Mouse (Mus musculus): ENCODE results near the gene Nr4a3. TPM values are rescaled to one million over a fixed set of nuclear protein-coding genes. Genes with fewer than 3 reads are reported as not detected.

Gene Nr4a3
- 10 to 100 TPM; 49.4 to 74.0 (median 59.3) TPM for total RNA-seq (2022)

DNA sequence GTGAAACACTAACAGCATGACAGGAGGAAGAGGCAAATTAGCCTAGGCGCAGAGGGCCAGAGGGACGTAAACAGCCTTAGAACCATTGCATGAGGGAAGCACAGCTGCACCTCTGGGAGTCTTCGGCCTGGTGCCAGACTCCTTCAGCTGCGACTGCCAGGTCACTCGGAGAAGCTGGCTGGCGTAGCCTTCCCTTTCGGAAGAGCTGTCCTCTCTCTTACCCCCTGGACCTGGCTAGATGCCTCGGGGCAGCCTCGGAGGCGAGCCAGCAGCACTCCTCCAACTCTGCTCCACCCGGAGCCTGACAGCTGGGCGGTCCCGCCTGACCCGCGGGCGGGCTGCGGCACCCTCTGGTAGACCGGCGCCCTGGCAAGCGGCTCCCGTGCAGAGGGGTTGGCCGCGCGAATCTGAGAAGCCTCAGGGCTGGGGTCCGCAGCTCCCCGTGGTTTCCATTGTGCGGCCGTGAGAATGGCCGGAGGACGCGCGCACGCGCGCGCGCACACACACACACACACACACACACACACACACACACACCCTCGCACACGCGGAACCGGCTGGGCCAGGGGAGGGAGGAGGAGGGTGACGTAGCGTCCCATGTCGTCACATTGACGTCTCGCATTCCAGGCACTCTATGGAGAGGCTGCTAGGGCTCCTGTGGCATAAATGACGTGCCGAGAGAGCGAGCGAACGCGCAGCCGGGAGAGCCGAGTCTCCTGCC lies at the start of gene Nr4a3:
TSS of gene Nr4a3 (plus strand) at position 663 of the 721 bp plus-strand sequence.
- peak; percentile 90 for DNase-seq

- no peak for DNase-seq
Measured at GRCm38 (mm10) chr4:48002969-48003368, 42.0 kb upstream of the Nr4a3 start.

GRCm38 (mm10) chr4:48003456-48003855 lies 41.5 kb upstream of the Nr4a3 start:
- DNase-seq, result no peak

DNA sequence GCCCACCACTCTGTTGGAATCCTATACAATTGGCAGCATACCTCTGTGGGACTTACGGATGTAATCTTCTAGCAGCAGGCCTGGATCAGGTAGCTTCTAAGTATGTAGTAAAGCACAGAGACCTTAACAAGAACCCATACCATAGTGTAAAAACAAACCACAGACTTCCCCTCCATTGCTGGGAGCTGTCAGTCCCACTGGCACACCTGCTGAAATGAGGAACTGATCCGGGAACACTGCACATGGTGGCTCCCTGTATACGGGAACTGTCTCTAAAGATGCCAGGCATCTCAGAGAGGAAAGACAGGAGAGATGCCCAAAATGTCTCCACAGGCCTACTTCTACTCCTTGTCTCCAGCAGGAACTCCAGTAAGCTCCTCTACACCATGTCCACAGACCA lies 38.6 kb upstream of the Nr4a3 start:
- DNase-seq, result no peak

- no peak for DNase-seq
Measured at GRCm38 (mm10) chr4:48012209-48012608, 32.7 kb upstream of the Nr4a3 start.

DNA sequence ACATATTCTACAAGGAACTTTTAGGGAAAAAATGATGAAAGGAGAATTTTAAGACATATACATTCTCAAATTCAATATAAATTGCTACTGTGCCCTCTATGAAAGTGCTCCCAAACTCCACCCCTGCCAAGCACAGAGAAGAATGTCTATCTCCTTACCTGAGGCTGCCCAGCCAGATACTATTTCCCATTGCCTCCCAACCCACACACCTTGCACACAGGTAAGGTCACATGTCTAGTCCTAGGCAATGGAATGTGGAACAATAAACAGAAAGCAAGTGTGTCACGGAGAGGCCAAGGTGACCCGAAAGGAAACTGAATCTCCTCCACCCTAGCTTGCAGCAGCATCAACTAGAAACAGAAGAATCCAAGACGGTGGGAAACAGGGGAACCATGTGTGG lies 22.0 kb upstream of the Nr4a3 start:
- DNase-seq, result no peak

- no peak for DNase-seq
Measured at GRCm38 (mm10) chr4:48029652-48030051, 15.3 kb upstream of the Nr4a3 start.

DNA sequence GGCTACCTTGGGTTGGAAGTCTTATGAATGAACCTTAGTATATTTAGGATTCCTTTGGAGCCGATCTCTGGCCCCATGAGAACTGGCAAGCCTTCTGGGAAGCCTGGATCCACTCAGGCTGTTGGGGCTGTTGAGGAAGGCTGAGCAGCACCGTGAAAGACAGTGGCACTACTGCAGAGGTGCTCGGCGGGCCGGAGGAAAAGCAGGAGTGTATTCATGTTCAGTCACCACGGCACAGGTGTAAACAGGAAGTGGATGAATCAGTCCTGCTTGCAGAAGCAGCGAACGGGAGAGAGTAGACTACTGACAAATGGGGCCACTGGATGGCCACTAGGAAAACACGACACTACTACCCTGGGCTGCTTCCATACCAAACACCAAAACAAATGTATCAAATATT lies 10.7 kb upstream of the Nr4a3 start:
- DNase-seq, result no peak

DNA sequence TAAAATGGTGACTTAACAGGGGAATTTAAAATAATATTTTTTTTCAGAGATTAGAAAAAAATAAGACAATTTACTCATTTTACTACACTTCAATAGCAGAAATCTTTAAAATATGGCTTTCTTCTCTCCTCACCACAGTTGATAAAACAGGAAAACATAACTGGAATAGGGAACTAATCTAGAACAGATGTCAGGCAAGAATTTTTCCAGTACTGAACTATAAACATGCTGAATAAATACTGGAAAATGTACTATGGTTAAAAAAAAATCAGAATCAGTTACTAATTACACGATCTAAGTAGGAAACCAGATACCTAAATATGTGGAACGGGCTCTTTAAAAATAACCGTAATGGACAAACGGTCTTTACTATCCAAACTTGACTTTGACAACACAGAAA lies 7.3 kb upstream of the Nr4a3 start:
- DNase-seq, result no peak

DNA sequence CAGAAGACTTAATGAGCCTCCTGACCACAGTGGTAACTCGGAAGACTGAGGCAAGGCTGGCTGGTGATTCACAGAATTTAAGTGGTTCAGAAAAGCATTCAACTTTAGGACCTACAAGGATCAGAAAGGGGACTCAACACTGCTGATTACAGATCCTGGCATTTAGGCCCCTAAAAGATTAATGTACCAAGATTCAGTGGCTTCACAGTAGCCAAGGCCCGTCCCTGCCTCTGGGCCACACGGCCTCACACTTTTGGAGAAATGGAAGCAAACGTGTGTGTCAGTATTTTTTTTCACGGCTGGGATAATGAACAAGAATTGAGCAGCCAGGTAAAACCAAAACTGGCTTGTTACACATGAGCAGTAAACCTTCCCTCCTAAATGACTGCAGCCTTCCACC lies 6.1 kb upstream of the Nr4a3 start:
- DNase-seq, result no peak

DNA sequence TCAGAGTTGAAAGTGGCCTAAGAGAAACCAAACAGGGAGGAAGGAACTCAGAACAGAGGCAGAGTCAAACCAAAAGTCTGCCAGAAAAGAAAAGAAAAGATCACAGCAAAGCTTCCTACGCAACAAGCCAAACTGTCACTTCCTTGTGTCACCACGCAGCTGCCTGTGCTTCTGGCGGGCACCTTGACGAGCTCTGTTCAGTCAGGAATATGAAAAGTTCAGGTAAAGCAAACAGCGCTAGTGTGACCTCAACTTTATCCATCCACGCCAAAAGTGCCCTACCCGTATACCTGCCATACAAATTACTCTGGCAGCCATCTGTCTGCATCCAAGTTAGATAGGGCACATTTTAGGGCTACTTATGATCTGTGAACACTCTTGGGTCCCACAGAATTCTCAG lies 5.2 kb upstream of the Nr4a3 start:
- no peak for DNase-seq

- DNase-seq, result no peak
Measured at GRCm38 (mm10) chr4:48042466-48042785, 2.5 kb upstream of the Nr4a3 start.

- DNase-seq, result peak; percentile 95
Measured at GRCm38 (mm10) chr4:48042786-48043701, 1.9 kb upstream of the Nr4a3 start.

GRCm38 (mm10) chr4:48044141-48044490 lies 837 bp upstream of the Nr4a3 start:
- no peak for DNase-seq

- DNase-seq, result no peak
Measured at GRCm38 (mm10) chr4:48045281-48045720, 348 bp downstream of the Nr4a3 start.

DNA sequence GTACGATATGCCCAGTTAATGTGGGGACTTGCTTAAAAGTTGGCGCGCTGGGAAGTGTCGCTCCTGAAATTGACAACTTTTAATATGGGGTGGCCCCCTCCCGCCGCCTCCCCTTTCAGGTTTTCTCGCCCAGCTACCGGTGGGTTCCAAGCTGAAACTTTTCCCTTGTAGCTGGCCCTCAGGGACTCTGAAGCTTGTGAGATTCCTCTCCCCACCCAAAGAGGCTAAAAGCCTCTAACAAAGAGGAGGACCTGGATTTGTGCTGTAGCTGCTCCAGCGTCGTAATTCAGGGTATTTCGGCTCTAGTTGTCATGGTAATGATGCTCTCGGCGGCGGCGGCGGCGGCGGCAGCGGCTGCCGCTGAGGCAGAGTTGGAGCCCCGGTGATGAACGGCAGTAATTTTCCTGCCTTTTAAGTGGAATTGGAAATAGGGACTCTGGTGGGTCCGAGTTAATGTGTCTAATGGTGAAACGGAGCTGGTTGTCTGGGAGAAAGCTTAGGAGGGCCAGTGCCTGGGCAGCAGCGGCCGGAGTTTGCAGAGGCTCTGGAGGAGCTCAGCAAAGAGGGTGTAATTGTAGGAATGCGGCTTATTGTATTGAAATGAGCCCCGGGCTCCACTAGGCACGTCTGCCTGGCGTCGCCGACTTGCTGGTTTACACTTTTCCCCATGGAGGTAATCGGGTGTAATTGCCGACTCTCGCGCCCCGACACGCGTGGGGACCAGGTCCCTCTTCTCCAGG lies 938 bp downstream of the Nr4a3 start:
- no peak for DNase-seq

DNA sequence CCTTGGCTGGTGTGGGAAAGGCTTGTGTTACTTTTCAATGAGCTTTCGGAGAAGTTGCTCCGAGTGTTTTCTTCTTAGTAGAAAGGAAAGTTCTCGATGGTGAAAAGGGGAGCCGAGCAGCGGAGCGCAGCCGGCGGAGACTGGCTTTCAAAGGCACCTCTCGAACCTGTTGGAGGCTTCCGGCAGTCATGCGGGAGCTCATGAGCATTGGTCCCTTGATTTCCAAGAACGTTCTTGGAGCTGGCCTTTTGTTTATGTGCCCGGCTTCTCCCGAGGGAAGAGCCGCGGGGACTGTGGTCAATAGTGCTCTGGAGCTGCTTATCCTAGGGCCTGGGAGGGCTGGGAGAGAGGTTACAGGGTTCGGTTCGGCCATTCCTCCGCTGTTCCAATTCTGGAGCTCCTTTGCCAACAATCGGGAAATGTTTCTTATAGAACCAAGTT lies 1.5 kb downstream of the Nr4a3 start:
- no peak for DNase-seq

DNA sequence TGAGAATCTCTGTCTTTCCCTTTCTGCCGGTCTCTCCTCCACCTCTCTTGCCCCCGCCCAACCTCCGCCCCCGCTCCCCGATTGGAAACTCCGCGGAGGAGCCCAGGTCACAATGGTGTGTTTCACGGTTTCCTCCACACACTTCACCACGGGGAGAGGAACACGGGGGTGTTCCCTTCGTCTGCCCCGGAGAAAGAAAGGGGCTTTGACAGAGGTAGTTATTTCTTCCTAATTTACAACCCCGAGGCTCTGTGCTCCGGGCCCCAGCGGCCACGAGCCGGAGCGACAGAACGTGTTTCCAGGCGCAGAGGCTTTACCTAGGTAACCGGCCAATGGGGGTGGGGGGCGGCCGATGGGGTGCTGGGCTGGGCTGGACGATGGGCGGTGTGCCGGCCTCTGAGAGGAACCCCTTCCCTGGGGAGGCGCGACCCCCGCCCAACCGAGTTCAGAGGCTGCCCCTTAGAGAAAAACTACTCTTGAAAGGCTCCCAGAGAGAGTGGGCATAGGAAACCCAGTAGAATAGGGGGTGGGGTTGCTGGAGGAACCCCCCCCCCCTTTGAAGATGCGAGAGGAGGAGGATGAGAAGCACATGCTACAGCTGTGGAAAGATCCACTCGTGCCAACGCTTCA lies 2.3 kb downstream of the Nr4a3 start:
- DNase-seq, result peak; percentile 41

DNA sequence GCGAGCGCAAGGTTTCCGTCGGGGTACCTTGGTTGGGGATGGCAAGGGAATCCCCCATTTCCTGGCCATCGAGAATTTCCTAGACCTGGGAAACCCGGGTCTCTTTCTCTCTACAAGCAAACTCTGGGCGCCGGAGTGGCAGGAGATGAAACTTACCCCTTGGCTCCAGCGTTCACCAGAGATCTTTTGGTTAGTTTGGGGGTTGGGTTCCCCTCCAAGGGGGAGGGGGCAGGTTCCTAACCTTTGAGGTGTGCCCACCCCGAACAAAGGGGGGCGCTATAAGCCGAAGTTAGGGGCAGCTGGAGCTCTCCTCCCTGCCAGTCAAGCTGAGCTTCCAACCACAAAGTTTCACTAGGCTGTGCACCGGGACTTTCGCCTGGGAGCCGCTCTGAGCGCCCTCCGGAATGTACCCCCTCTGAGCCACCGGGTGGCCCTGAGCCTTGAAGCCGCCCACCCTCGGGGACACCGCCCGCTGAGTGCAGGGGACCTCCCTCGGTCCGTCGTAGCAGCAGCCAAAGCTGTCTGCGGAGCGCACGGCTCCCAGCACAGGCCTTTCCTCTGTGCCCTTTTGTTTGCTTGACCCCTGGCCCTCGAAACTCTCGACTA lies 2.9 kb downstream of the Nr4a3 start:
- DNase-seq, result peak; percentile 71

DNA sequence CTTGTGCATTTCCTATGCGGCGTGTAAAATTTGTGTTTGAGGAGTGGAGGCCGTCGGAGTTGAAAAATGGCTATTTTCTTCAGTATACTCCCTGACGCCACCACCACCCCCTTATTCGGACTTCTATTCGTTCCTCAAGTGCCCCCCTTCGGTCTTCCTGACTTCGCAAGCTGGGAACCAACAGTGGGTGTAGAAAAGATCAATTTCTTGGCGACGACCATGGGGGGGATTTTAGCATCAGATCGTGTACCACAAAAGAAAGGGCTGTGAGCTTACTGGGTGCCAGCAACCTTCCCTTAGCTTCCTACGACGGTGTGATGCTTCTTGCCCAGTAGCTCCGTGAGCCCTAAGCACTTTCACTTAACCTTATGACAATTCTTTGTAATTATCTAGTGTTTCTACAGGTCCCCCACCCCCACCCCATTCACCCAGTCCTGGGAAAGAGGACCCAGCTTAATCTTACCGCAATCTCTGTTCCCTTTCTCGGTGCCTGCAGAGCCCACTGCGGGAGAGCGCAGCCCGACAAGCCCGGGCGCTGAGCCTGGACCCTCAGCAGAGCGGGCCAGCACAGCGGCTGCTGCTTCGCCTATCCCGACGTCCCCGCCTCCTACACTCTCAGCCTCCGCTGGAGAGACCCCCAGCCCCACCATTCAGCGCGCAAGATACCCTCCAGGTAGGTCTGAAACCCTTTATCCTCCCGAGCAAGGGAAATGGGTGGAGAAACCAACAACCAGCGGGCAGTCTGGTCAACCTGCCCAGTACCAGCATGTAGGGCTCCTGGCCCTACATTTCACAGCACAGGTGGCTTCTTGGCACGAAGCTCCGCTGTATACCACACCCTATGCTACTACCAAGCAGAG lies 3.7 kb downstream of the Nr4a3 start:
- no peak for DNase-seq

DNA sequence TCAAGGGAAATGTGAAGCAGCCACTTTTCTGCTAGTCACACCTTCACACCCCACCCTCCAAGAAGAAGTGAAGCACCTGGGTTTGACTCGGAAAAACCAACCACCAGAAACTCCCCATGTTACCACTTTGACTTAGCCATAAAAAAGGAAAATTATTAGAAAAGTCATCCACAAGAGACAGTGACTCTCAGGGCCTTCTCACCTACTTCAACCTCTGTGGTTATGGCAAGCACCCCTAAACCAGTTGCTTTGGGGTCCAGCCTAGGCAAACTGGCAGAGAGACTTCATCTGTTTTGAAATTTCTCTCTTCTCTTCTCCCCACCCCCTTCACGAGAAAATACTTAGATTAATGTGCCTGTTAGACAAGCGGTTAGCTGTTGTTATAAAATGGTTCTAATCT lies 5.1 kb downstream of the Nr4a3 start:
- no peak for DNase-seq

Data from adrenal gland, adult 8-10 months (tissue).